ENCODE assay signal across 17 mouse cellular contexts in the genomic region with DNA sequence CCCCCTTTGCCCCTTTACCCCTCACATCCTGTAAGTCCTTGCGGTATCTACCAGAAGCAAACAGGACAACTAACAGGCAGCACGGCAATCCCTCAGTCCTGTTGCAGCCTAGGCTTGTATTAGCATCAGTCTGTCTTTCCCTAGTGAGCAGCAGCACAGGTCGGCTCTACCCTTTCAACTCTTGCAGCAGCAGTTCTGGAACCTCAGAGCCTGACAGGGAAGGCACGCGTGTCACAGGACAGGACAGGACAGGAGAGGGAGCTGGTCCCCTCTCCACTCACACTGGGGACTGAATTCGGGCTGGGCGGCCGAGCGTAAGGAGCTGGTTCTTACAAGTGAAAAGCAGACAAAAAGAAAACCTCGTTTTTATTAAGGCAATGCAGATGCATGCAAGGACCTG. TPM values are rescaled to one million over a fixed set of nuclear protein-coding genes. Genes with fewer than 3 reads are reported as not detected.
"Had no signal": no experiment of that assay in that cellular context is flagged by ENCODE, and none has a peak within 500 bp of the region (broad histone marks: within the 10 kb centered on the region; RNA-seq: fewer than 3 reads in every experiment).

No protein-coding gene starts in this region.

- DNase-seq: lung, adult 18-20 months; lung, embryonic 14.5 days; lung, postnatal 10 days; lung, postnatal 4 days; midbrain, embryonic 14.5 days; right cerebral cortex, postnatal 14 days; thymus, adult 2 months; thymus, postnatal 25 days; thymus, postnatal 4 days had no signal

- H3K9ac ChIP-seq: lung, embryonic 14.5 days; midbrain, embryonic 12.5 days; neural tube, embryonic 12.5 days; stomach, embryonic 15.5 days had no signal

- H3K4me2 ChIP-seq: lung, embryonic 14.5 days; midbrain, embryonic 12.5 days; neural tube, embryonic 12.5 days; stomach, embryonic 15.5 days had no signal

- H3K27ac ChIP-seq: midbrain, embryonic 12.5 days; neural tube, embryonic 12.5 days; stomach, embryonic 15.5 days; stomach, postnatal 0 days had no signal

- H3K9me3 ChIP-seq: midbrain, embryonic 12.5 days; neural tube, embryonic 12.5 days; stomach, embryonic 15.5 days had no signal

- ATAC-seq: midbrain, embryonic 16.5 days had no signal

- H3K4me3 ChIP-seq: midbrain, embryonic 12.5 days; neural tube, embryonic 12.5 days; stomach, embryonic 15.5 days had no signal

RNA-seq across cellular contexts. Expression of a gene that starts 2.2 kb away (rescaled TPM):
- total RNA-seq: megakaryocyte, adult 5-6 weeks; megakaryocyte-erythroid progenitor cell, adult 5-6 weeks; neutrophil, adult 5-6 weeks had no signal
